Mouse (Mus musculus) midbrain, embryonic 13.5 days (tissue): ENCODE data around the gene Rplp1. TPM values are rescaled to one million over a fixed set of nuclear protein-coding genes. Genes with fewer than 3 reads are reported as not detected.
A peak's percentile ranks its signal among the peaks of the same experiment; 100 is the strongest.

Source experiments
- ATAC-seq: fragments of 200-750 bp; cut with Nextera tagmentation; 2 replicates; pipeline ENCODE4 v1.8.0; 2017; ENCODE audit warnings: mild to moderate bottlenecking, moderate TSS enrichment, moderate library complexity
- H3K27ac ChIP-seq: fragments of 300-500 bp; sonication (generic); 2 replicates; pipeline ENCODE4 v1.5.1; 2015; ENCODE audit warnings: inconsistent platforms, mild to moderate bottlenecking, moderate library complexity
- H3K27me3 ChIP-seq: fragments of 300-500 bp; sonication (generic); 2 replicates; pipeline ENCODE4 v1.6.1; 2015; ENCODE audit warnings: mild to moderate bottlenecking, inconsistent platforms
- H3K36me3 ChIP-seq: fragments of 300-500 bp; sonication (generic); 2 replicates; pipeline ENCODE4 v1.6.1; 2015; ENCODE audit warnings: mild to moderate bottlenecking, inconsistent platforms
- H3K4me1 ChIP-seq: fragments of 300-500 bp; sonication (generic); replicated peaks from 2 replicates; pipeline ENCODE4 v1.6.1; 2015; ENCODE audit warnings: inconsistent platforms
- H3K4me2 ChIP-seq: fragments of 300-500 bp; sonication (generic); replicated peaks from 2 replicates; pipeline ENCODE4 v1.6.1; 2015; ENCODE audit warnings: moderate library complexity, mild to moderate bottlenecking, inconsistent platforms
- H3K4me3 ChIP-seq: fragments of 300-500 bp; sonication (generic); replicated peaks from 2 replicates; pipeline ENCODE4 v1.5.1; 2015; ENCODE audit warnings: mild to moderate bottlenecking, inconsistent platforms
- H3K9ac ChIP-seq: fragments of 300-500 bp; sonication (generic); replicated peaks from 2 replicates; pipeline ENCODE4 v1.6.1; 2015; ENCODE audit warnings: mild to moderate bottlenecking, inconsistent platforms
- H3K9me3 ChIP-seq: fragments of 300-500 bp; sonication (generic); 2 replicates; pipeline ENCODE4 v1.6.1; 2016; ENCODE audit warnings: mild to moderate bottlenecking, inconsistent platforms
- whole genome bisulfite sequencing: fragments of 180-500 bp; shearing (Covaris S2); methylation state at CpG from one replicate; pipeline ENCODE4 v1.1.7; 2015; 5-methylcytosine and 5-hydroxymethylcytosine counted together
- polyA plus RNA-seq: library from polyadenylated mRNA; unstranded; fragments of >200 nt; fragmentation: Nextera tagmentation; extraction: Ambion mirVana; gene quantifications from 2 replicates; pipeline ENCODE4 v1.2.1, GENCODE M21; 2015

Gene Rplp1
- 860 and 872 TPM in 2 replicates for polyA plus RNA-seq

GRCm38 (mm10) chr9:61914203-61914916 is at the start of gene Rplp1:
Gene Rplp1, minus strand, starts transcription at chr9:61914542.
- peak; percentile 98 for ATAC-seq
- under 1% methylated on average over 70 of the region's 70 CpGs for WGBS

GRCm38 (mm10) chr9:61963356-61963755 is 49.0 kb upstream of the Rplp1 start:
- H3K9me3 ChIP-seq = no peaks in the 10 kb centered on the region
- H3K4me3 ChIP-seq = no peak overlapping the region
- peaks cover 4% of the 10 kb centered on the region; the same call in 1 of the 2 replicates for H3K4me1 ChIP-seq
- H3K27me3 ChIP-seq = no peaks in the 10 kb centered on the region
- 76% methylated on average over 6 of the region's 6 CpGs for WGBS
- no peak overlapping the region for H3K4me2 ChIP-seq
- no peak overlapping the region for H3K27ac ChIP-seq
- H3K9ac ChIP-seq = no peak overlapping the region
- ATAC-seq = no peak
- no peaks in the 10 kb centered on the region for H3K36me3 ChIP-seq

More at GRCm38 (mm10) chr9:61914203-61914916, at the start of gene Rplp1:
- Histone ChIP-seq H3K4me3 (peak within 1 kb of the TSS; percentile 87), H3K27me3 (no peaks in the 10 kb centered on the region), H3K4me1 (peaks cover 23% of the 10 kb centered on the region), H3K27ac (peak within 1 kb of the TSS; percentile 92), H3K4me2 (peak within 1 kb of the TSS; percentile 90), H3K9ac (peak within 1 kb of the TSS; percentile 82), H3K36me3 (peaks cover 37% of the 10 kb centered on the region), H3K9me3 (no peaks in the 10 kb centered on the region)

- H3K27ac ChIP-seq = no peak overlapping the region
Measured at GRCm38 (mm10) chr9:61961181-61961580, 46.8 kb upstream of the Rplp1 start.

GRCm38 (mm10) chr9:61960753-61961152 is 46.4 kb upstream of the Rplp1 start:
- no peak overlapping the region for H3K4me2 ChIP-seq
- 78% methylated on average over 5 of the region's 5 CpGs for WGBS
- H3K9me3 ChIP-seq = no peaks in the 10 kb centered on the region
- no peaks in the 10 kb centered on the region for H3K27me3 ChIP-seq
- no peak for ATAC-seq
- H3K4me3 ChIP-seq = no peak overlapping the region
- no peak overlapping the region for H3K27ac ChIP-seq
- no peaks in the 10 kb centered on the region for H3K4me1 ChIP-seq
- H3K36me3 ChIP-seq = no peaks in the 10 kb centered on the region
- no peak overlapping the region for H3K9ac ChIP-seq

More at GRCm38 (mm10) chr9:61961181-61961580, 46.8 kb upstream of the Rplp1 start:
- 91% methylated on average over 4 of the region's 4 CpGs for WGBS
- H3K27me3 ChIP-seq = no peaks in the 10 kb centered on the region
- H3K9me3 ChIP-seq = no peaks in the 10 kb centered on the region
- H3K4me2 ChIP-seq = no peak overlapping the region
- H3K4me3 ChIP-seq = no peak overlapping the region
- H3K36me3 ChIP-seq = no peaks in the 10 kb centered on the region
- H3K4me1 ChIP-seq = no peaks in the 10 kb centered on the region
- no peak for ATAC-seq
- H3K9ac ChIP-seq = no peak overlapping the region

- no peak overlapping the region for H3K27ac ChIP-seq
- H3K4me3 ChIP-seq = no peak overlapping the region
- 92% methylated on average over 1 of the region's 1 CpGs for WGBS
- no peaks in the 10 kb centered on the region for H3K27me3 ChIP-seq
- H3K36me3 ChIP-seq = no peaks in the 10 kb centered on the region
- H3K9ac ChIP-seq = no peak overlapping the region
- H3K9me3 ChIP-seq = no peaks in the 10 kb centered on the region
- H3K4me2 ChIP-seq = no peak overlapping the region
- no peak for ATAC-seq
- no peaks in the 10 kb centered on the region for H3K4me1 ChIP-seq
Measured at GRCm38 (mm10) chr9:61959921-61960569, 45.7 kb upstream of the Rplp1 start.

- no peak for ATAC-seq
- H3K4me1 ChIP-seq = peaks cover 3% of the 10 kb centered on the region; the same call in 1 of the 2 replicates
- no peak overlapping the region for H3K4me3 ChIP-seq
Measured at GRCm38 (mm10) chr9:61954707-61955106, 40.4 kb upstream of the Rplp1 start.

GRCm38 (mm10) chr9:61952241-61952640 is 37.9 kb upstream of the Rplp1 start:
- 52% methylated on average over 7 of the region's 7 CpGs for WGBS
- Histone ChIP-seq H3K9ac (no peak overlapping the region), H3K9me3 (no peaks in the 10 kb centered on the region), H3K4me2 (no peak overlapping the region), H3K4me3 (no peak overlapping the region), H3K4me1 (peaks cover 10% of the 10 kb centered on the region), H3K27ac (no peak overlapping the region), H3K36me3 (no peaks in the 10 kb centered on the region), H3K27me3 (no peaks in the 10 kb centered on the region)
- no peak for ATAC-seq

More at GRCm38 (mm10) chr9:61954707-61955106, 40.4 kb upstream of the Rplp1 start:
- H3K9me3 ChIP-seq = no peaks in the 10 kb centered on the region
- H3K4me2 ChIP-seq = no peak overlapping the region
- no peak overlapping the region for H3K27ac ChIP-seq
- H3K36me3 ChIP-seq = no peaks in the 10 kb centered on the region
- no peaks in the 10 kb centered on the region for H3K27me3 ChIP-seq
- H3K9ac ChIP-seq = no peak overlapping the region

- 8% methylated on average over 24 of the region's 24 CpGs for WGBS
- Histone ChIP-seq H3K4me1 (peaks cover 25% of the 10 kb centered on the region), H3K27ac (no peak overlapping the region), H3K36me3 (no peaks in the 10 kb centered on the region), H3K9me3 (no peaks in the 10 kb centered on the region), H3K4me3 (peak overlapping the region; percentile 72), H3K4me2 (peak overlapping the region; percentile 99), H3K27me3 (no peaks in the 10 kb centered on the region), H3K9ac (peak overlapping the region; percentile 68)
- peak; percentile 87 for ATAC-seq
Measured at GRCm38 (mm10) chr9:61947402-61948346, 33.3 kb upstream of the Rplp1 start.

- H3K27me3 ChIP-seq = no peaks in the 10 kb centered on the region
- H3K4me1 ChIP-seq = peaks cover 22% of the 10 kb centered on the region
- H3K4me2 ChIP-seq = peak within 1 kb of the TSS; percentile 99
- peak within 1 kb of the TSS; percentile 72 for H3K4me3 ChIP-seq
- peak within 1 kb of the TSS; percentile 69 for H3K27ac ChIP-seq
- H3K36me3 ChIP-seq = no peaks in the 10 kb centered on the region
- peak within 1 kb of the TSS; percentile 78 for H3K9ac ChIP-seq
- under 1% methylated on average over 44 of the region's 44 CpGs for WGBS
- peak; percentile 92 for ATAC-seq
- H3K9me3 ChIP-seq = no peaks in the 10 kb centered on the region
Measured at GRCm38 (mm10) chr9:61946623-61947401, 32.5 kb upstream of the Rplp1 start, which contains the start of gene Kif23. Gene Kif23, minus strand, starts transcription at chr9:61946774.

GRCm38 (mm10) chr9:61945973-61946611 is 31.8 kb upstream of the Rplp1 start:
- Histone ChIP-seq H3K4me2 (peak overlapping the region; percentile 99), H3K4me3 (peak overlapping the region; percentile 72), H3K9ac (peak overlapping the region; percentile 78), H3K27ac (peak overlapping the region; percentile 69), H3K27me3 (no peaks in the 10 kb centered on the region), H3K4me1 (peaks cover 22% of the 10 kb centered on the region), H3K36me3 (0 out of 2 replicates have a peak, but pooled peaks cover 1% of the 10 kb centered on the region), H3K9me3 (no peaks in the 10 kb centered on the region)
- WGBS = 0% methylated on average over 38 of the region's 38 CpGs
- peak; percentile 87 for ATAC-seq

GRCm38 (mm10) chr9:61941054-61941453 is 26.7 kb upstream of the Rplp1 start:
- Histone ChIP-seq H3K4me1 (peaks cover 11% of the 10 kb centered on the region), H3K4me2 (no peak overlapping the region), H3K9ac (no peak overlapping the region), H3K27me3 (no peaks in the 10 kb centered on the region), H3K4me3 (no peak overlapping the region), H3K36me3 (peaks cover 36% of the 10 kb centered on the region), H3K9me3 (no peaks in the 10 kb centered on the region), H3K27ac (no peak overlapping the region)
- 90% methylated on average over 3 of the region's 3 CpGs for WGBS
- no peak for ATAC-seq
